Mouse (Mus musculus) cortical plate, adult 2 months (tissue): ENCODE data around the gene Dnal1.

Experiments used
- CTCF ChIP-seq: fragments of 200-500 bp; IDR thresholded peaks from 2 replicates; pipeline ENCODE4 v1.5.1; 2011; ENCODE audit warnings: mild to moderate bottlenecking, control low read depth, low read length; ENCODE audit not compliant: insufficient read depth; ENCODE audit errors: extremely low read depth
- POLR2A ChIP-seq: fragments of 200-500 bp; IDR thresholded peaks from 2 replicates; pipeline ENCODE4 v1.6.1; 2011; ENCODE audit warnings: mild to moderate bottlenecking, low read length, control low read depth; ENCODE audit not compliant: insufficient read depth; ENCODE audit errors: extremely low read depth

DNA sequence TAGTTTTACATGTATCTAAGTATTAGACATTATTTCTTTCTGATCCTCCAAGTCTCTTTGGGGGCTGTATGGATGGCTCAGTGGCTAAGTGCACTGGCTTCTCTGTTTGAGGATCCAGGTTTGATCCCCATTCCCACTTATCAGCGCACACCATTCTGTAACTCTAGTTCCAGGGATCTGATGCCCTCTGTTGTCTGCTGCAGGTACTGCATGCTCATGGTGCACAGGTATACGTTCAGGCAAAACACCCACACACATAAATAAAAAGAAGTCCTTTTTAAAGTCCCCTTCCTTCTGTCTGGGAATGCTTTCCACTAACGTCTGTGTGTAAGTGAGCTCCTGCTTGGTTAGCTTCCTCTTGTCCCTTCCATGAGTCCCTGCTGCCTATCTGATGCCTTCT lies 18.1 kb downstream of the Dnal1 start:
- TF ChIP-seq POLR2A (no peak), CTCF (peak; percentile 43; the same call in 1 of the 2 replicates)
